Mouse (Mus musculus) spleen, adult 2 months (tissue): ENCODE data around the gene CT030661.1.

Experiments
- CTCF ChIP-seq: fragments of 200-500 bp; IDR thresholded peaks from 2 replicates; pipeline ENCODE4 v1.5.1; 2011; ENCODE audit warnings: mild to moderate bottlenecking, inconsistent platforms; ENCODE audit not compliant: insufficient read depth, insufficient read length, insufficient replicate concordance; ENCODE audit errors: extremely low read depth
- POLR2A ChIP-seq: fragments of 200-500 bp; IDR thresholded peaks from 2 replicates; pipeline ENCODE4 v1.6.1; 2011; ENCODE audit warnings: low read depth, low read length, inconsistent platforms

- TF ChIP-seq CTCF = peak; percentile 28; the same call in 1 of the 2 replicates
- no peak for TF ChIP-seq POLR2A
Measured at GRCm38 (mm10) chr17:22352794-22353193, 38.2 kb upstream of the CT030661.1 start.
